Mouse (Mus musculus) gastrocnemius, postnatal 14 days (tissue): ENCODE data around the gene Trhr2. TPM values are rescaled to one million over a fixed set of nuclear protein-coding genes. Genes with fewer than 3 reads are reported as not detected.
A peak's percentile ranks its signal among the peaks of the same experiment; 100 is the strongest.

Experiments used
- DNase-seq: peaks from one replicate; pipeline ENCODE4 v3.0.0; 2021; ENCODE audit warnings: mixed read lengths
- intact Hi-C: fragments of 180-260 bp; cut with DNase I; formaldehyde crosslinking; loops from one replicate; pipeline ENCODE4 v1.15.1; 2025; ENCODE audit warnings: low total_unique reads
- long read RNA-seq, 2 experiments: library from polyadenylated mRNA; stranded (forward); transcript quantifications; one replicate each; pipeline ENCODE4 v2.0.0; 2021
- total RNA-seq, 2 experiments: library from RNA; stranded (reverse); gene quantifications; 2 replicates each; pipeline ENCODE4 v1.2.3; 2021

Trhr2 gene
- total RNA-seq: not detected
- long read RNA-seq, experiment 1: 0 reads
- long read RNA-seq, experiment 2: 0 reads

DNA sequence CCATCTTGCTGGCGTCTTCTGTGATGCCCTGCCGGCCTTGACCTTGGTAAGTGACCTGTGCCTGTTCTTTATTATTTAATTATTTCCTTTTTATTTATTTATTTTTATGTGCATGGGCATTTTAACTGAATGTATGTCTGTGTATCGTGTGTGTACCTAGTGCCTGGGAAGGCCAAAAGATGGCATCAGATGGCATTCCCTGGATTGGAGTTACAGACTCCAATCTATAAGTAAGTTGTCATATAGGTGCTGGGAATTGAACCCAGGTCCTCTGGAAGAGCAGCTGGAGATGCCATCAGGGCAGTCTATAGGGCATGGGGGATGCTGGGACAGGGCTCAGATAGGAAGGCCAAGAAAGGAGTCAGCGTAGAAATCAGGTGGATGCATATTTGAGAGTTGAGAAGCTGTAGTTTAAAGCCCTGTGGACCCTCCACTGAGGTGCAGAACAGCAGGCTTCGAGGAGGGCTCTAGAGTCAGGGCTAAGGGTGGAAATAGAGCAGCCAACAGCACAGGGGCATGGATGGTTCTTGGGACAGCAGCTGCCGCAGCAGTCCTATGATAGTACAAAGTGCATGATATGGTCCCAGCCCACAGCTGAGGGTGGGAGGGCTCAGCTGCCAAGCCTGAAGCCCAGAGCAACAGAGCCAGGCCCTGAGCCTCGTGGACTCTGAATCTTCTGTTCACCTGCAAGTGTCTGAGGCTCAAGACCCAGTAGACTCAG lies at the start of gene Trhr2:
Gene Trhr2 (minus strand): TSS at position 51 of the 721 bp plus-strand sequence.
- DNase-seq: no peak
- intact Hi-C loops: loop anchor here (2.0 kb wide), 1 partner anchor 84 kb away; no protein-coding TSS in a partner anchor

DNA sequence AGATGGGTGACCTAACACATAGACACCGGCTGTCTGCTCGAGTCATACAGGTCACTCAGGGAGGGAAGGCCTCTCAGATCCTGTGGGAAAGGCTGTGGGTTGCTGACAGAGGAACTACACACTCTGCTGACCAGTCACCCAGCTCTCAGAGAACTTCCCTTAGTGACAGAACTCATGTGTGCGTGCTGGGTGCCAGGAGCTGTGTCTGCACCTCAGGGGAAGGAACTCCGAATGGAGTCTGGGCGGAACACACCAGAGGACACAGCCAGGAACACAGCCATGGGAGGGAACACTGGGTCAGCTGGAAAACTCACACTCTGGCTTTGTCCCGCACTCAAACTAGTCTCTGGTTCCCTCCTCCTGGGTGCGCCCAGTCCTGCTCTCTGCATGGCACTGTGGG lies 47.1 kb upstream of the Trhr2 start:
- DNase-seq: no peak
- intact Hi-C loops: no loop called here

DNA sequence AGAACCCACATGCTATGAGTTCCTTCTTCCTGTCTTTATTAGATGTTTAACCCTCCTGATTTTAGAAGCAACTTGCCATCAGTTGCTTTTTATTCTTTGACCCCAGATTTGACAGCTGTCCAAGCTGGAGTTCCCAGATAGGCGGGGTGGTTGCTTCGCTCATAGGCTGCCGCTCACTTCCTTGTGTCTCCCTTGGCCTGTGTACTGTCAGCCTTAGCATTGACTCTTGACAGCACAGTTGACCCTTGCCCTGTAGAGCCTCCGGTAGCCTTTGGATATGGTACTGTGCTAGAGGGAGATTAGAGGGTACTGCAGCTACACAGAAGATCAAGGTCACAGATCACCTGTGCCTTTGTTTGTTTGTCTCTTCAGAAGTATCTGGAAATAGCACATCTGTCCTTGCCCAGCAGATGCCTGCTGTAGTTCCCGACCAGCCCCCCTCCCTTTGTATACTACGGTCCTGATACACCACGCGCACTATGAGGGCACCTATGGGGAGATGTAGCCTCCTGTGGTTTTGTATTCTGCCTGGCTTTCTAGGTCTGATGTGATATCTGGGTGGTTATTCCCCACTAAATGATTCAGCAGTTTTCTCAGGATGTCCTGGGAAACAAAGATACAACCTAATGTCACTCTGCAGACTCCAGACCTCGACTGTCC lies 44.7 kb upstream of the Trhr2 start:
- DNase-seq: no peak
- intact Hi-C loops: no loop called here

DNA sequence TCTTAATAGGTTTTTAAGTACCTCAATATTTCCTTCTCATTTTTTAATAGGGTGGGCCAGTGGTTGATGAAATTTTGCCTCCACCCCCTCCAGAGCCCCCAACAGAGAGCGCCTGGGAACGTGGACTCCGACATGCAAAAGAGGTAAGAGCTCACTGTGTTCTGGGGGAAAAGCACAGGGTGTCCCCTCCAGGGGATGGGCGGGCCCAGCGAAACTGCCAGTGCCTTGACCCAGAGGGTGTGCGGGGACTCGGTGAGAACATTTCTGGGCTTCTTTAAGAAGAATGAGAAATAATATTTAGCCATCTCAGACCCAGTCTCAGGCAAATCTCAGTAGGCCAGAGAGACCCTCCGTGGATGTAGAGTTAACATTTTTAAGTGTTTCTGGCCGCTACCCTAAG lies 37.6 kb upstream of the Trhr2 start:
- intact Hi-C loops: no loop called here
- DNase-seq: no peak

DNA sequence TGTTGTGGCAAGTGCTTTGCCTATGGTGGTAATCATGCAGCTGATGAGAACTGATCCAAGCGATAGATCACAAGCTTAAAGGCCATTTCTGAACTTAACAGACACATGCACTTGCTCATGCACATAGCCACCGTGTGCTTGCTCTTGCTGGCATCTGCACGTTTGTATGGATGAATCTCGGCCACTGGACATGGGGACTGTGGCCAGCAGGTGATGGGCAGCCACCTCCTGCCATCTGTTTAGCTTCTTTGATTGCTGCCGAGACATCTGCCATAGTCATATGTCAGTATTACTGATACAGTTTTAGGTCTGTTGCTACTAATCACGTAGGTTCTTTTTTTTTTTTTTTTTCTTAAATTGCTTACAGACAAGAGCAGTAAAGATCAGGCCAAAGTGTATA lies 34.7 kb upstream of the Trhr2 start:
- intact Hi-C loops: no loop called here

DNA sequence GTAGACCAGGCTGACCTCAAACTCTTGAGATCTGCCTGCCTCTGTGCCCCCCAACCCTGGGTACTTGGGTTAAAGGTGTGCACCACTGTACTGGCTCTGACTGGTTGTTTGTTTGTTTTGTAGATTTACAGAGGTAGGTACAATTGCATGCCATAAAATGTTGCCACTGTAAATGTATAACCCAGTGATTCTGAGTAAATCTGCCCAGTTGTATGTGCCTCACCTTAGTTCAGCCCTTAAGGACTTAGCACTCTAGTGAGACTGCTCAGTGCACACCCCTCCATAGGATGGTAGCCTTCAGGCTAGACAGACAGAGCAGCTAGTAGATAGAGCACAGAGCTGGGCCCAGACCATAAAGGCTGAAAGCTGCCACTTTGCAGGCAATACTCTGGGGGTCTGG lies 33.2 kb upstream of the Trhr2 start:
- no peak for DNase-seq
- intact Hi-C loops: no loop called here

More for the DNA sequence above, 34.7 kb upstream of the Trhr2 start:
- DNase-seq: no peak

DNA sequence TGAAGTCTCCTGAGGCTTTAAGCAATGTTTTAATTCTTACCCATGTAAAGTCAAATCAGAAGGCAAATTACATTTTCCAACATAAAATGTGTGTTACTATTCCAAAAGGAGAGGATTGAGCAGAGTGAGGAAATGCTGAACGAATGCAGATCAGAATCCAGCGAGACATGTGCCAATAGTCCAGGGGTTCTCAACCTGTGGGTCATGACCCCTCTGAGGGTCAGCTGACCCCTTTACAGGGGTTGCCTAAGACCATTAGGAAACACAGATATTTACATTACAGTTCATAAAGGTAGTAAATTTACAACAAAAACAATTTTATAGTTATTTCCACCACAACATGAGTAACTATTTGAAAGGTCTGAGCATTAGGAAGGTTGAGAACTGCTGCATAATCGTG lies 30.2 kb upstream of the Trhr2 start:
- DNase-seq: no peak
- intact Hi-C loops: no loop called here

DNA sequence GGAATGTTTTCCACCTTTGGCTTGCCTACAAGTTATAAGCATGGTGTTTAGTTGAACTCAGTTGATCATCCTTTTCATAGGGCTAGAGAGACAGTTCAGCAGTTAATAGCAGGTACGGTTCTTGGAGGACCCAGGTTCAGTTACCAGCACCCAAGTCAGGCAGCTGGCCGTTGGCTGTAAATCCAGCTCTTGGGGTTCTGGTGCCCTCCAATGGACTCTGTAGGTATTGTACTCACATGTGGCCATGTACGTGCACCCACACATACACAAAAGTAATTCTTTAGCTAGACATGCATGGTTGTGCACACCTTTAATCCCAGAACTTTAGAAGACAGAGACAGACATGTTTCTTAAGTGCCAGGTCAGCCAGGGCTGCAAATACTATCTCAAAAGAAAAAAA lies 28.8 kb upstream of the Trhr2 start:
- intact Hi-C loops: no loop called here
- DNase-seq: no peak

DNA sequence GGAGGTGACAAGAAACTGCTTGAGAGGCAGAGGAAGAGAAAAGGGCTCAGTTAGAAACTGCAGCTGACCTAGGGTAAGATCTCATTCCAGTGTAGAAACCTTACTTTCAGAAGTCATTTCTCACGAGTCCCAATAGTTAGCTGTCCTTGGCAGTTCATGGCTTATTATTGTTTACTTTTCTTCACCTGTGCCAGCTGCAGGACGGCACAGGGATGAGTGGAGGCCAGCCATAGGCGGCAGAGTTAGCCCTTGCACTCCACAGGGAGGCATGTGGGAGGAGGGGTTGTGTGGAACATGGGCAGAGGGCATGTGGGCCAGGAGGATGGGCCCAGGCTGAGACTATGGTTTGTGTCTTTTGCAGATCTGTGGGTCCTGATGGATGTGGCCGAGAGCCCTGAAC lies 22.5 kb upstream of the Trhr2 start:
- DNase-seq: no peak

DNA sequence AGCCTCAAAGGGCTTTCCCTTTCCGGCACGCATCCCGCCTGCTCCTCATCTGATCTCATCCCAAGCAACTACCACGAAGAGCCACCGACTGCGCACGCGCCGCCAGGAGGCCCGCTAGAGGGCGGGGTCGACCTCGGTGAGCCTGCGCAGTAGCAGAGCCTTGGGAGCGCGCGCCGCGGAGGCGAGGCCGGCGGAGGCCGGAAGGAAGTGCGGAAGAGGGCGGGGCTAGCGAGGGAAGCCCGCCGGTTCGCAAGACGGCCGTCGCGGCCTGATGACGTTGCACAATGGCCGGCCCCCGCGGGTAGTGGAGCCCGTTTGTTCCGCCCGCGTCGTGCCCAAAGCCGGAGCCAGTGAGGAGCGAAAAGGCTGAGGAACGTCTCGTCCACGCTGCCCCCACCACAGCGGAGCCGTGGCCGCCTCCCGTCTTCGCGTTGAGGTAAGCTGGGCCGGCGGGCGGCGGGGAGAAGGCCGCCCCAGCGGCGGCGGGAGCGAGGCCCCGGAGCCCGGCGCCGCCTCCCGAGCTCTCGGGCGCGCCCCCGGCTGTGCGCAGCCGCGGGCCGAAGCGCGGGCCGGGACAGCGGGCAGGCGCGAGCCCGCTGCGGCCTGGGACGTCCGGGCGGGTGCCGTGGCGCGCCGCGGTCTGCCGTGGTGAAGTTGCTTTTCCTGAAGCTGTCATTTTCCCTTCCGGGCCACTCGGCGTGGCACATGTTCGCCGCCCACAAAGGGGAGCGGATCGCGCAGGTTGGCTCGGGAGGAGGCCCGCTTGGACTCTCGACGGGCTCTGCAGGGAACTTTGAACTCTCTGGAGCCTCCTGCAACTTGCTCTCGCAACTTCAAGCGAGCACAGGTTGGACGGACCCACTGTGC lies 16.1 kb upstream of the Trhr2 start, which contains the start of gene Zc3h18:
Gene Zc3h18 (plus strand): TSS at position 245 of the 867 bp plus-strand sequence.
- DNase-seq: peak; percentile 100
- intact Hi-C loops: no loop called here

More for the DNA sequence above, 22.5 kb upstream of the Trhr2 start:
- intact Hi-C loops: no loop called here

DNA sequence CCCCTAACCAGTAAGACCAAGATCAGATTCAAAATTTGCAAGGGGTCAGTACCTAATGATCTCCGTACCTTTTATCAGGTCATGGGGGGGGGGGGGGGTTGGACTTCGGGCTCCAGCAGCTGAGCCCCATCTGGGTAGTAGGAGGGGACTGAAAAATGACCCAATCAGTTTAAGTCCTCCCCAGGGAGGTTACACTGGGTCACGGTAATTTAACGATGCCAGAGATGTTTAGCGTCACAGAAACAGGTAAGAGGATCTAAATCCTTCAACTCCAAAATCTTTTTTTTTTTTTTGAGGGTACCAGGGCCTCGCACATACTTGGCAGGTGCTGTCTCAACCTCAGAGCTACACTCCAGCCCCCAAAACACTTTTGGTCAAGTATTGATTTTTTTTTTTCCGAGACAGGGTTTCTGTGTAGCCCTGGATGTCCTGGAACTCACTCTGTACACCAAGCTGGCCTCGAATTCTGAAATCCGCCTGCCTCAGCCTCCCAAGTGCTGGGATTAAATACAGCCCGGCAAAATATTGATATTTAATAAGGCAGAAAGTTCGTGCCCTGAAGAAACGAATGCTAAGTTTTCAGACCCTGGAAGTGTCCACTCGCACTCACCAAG lies 15.3 kb upstream of the Trhr2 start:
- intact Hi-C loops: no loop called here
- no peak for DNase-seq

DNA sequence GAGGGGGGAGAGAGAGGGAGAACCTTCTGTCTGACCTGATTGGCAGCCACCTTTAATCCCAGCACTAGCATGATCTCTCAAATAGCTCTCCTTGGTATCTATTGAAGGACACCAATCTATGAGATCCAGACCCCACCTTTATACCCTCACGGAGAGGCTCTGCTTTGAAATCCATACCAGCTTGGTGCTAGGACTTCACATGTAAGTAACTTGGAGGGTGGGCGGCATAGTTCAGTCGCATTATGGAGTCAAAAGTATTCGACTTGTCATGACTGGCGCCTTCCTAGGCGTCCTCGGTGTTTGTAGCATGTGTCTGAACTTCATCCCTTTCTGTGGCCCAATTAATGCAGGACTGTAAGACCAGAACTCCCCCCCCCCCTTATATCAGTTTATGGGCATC lies 14.8 kb upstream of the Trhr2 start:
- intact Hi-C loops: no loop called here
- no peak for DNase-seq

DNA sequence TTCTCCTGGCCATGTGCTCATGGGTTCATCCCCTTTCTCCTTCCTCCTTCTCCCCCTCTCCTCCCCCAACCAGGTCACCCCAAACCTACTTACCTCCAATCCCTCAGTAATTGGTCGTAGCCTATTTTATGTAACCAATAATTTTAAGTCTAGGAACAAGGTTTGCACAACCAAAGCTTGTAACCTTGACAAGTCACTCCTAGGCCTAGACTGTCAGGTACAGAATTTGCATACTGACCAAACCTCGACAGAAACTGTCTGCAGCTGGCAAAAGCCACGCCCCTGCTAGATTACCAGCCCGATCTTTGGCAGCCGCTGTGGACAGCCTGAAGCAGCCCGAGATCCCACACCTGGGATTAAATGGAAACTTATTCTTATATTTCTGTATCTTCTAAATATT lies 11.2 kb upstream of the Trhr2 start:
- no peak for DNase-seq
- intact Hi-C loops: loop anchor here (2.0 kb wide), 1 partner anchor 99 kb away; no protein-coding TSS in a partner anchor

DNA sequence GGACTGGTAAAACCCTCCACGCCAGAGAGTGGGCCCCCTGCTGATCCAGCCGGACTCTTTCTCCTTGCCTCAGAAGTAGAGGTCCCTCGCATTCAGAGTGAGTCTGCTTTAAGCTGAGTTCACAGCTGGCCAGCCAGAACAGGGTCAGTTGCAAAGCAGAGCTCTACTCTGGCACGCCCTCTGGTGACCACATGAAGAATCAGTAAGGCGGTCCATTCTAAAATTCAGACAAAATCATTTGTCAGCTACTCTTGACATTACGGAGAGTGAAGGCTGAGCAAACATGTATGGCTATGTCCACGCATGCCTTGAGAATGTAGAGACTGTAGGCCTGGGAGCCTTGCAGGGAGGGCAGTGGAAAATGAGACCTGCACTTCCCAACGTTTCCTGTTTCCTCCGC lies 9.1 kb upstream of the Trhr2 start:
- DNase-seq: peak; percentile 77

DNA sequence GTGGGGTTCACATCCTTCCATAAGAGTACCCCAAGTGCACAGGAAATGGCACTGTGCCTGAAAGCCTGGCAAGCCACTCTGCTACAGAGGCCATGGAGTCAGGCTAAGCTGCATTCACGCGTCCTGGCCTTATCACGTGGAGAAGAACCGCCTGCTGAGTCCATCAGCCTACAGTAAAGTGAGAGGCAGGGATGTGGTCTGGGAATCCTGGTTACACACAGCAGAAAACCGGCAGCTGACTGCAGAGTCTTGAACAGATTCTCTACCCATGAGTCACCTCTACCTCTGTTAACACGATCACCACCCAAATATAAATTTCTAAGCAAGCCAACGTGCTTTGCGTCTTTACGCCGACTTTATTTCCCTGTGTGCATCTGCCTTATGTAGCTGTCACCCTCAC lies 7.9 kb upstream of the Trhr2 start:
- intact Hi-C loops: loop anchor here (5.0 kb wide), 1 partner anchor 36 kb away; no protein-coding TSS in a partner anchor
- DNase-seq: no peak

More for the DNA sequence above, 9.1 kb upstream of the Trhr2 start:
- intact Hi-C loops: loop anchor here (2.0 to 5.0 kb wide), 2 partner anchors 37 to 97 kb away; no protein-coding TSS in a partner anchor

DNA sequence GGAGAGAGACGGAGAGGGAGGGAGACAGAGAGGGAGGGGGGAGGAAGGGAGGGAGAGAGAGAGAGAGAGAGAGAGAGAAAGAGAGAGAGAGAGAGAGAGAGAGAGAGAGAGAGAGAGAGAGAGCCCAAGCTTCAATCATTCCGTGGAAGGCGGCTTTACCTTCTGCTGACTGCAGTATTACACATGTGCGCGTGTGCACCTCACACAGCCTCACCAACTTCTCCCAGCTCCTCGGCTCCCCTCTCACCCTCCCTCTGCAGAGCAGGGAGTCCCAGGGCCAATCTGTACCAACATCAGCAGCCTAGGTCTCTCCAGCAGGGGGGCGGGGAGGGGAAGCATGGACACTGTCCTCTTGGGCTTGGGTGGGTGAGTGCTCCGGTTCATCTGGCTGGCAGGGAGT lies 2.4 kb upstream of the Trhr2 start:
- no peak for DNase-seq
- intact Hi-C loops: no loop called here

DNA sequence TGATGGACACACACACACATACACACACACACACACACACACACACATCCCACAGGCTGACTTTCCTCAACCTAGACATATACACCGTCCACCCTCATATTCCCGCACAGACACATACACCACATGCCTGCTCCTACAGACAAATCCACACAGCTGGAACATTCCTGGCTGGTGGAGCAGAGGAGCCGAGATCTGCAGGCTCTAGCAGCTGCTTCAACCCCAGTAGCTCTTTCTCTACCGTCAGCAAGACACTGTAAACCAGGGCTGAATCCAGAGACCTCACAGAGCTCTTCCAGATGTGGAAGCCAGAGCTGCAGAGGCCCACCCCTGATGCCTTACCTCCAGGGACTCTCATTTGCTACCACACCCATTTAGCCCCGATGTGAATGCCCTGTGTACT lies 1.7 kb upstream of the Trhr2 start:
- no peak for DNase-seq
- intact Hi-C loops: no loop called here

DNA sequence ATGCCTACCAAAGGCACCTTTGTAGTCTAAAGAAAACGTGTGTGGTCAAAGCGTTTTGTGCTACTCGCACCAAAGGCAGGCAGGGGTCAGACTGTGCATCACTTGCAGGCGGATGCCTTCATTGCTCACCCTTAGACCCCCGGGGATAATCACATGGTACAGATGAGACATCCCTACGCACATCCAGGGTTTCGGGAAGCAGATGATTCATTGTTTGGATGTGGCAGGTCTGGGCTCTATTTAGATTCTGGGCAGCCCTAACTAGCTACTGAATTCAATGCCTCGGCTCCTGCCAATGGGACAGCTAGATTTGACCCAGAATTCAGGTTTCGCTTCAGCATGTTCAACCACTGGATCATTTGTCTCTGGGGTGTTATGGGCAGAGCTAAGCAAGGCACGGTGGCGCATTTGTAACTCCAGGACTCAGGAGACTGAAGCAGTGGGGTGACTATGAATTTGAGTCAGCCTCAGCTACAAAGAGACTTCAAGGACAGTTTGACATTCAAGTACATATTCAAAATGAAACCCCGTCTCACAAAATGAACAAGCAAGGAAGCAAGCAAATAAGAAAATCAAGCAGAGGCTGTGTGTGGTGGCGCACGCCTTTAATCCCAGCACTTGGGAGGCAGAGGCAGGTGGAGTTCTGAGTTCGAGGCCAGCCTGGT lies 1.3 kb downstream of the Trhr2 start:
- intact Hi-C loops: no loop called here

DNA sequence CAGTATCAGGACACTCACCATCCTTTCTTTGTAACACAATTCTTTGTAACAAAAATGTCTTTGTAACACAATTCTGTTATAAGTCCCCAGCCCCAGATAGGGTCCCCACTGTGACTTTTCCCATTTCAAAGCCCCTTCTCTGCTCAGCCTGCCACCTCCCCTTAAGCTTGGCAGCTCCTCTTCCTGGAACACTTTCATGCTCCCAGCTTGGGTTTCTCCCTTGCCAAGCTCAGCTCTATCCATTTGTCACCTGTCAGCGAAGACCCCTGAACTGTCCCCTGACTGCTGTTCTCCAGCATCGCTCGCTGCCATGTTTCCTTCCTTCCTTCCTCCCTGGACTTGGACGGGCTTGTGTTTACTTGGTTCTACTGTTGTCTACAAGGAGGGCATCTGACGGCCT lies 2.9 kb downstream of the Trhr2 start:
- DNase-seq: no peak
- intact Hi-C loops: no loop called here

More for the DNA sequence above, 1.3 kb downstream of the Trhr2 start:
- DNase-seq: no peak
